Mouse (Mus musculus): ENCODE data around the gene Pbx2.
A peak's percentile ranks its signal among the peaks of the same experiment; 100 is the strongest.
"Not testable (repeated sequence)": the region's sequence is repeated elsewhere in the genome, so short reads cannot be mapped to it uniquely, and the experiment has no call there.

The Pbx2 gene

DNA sequence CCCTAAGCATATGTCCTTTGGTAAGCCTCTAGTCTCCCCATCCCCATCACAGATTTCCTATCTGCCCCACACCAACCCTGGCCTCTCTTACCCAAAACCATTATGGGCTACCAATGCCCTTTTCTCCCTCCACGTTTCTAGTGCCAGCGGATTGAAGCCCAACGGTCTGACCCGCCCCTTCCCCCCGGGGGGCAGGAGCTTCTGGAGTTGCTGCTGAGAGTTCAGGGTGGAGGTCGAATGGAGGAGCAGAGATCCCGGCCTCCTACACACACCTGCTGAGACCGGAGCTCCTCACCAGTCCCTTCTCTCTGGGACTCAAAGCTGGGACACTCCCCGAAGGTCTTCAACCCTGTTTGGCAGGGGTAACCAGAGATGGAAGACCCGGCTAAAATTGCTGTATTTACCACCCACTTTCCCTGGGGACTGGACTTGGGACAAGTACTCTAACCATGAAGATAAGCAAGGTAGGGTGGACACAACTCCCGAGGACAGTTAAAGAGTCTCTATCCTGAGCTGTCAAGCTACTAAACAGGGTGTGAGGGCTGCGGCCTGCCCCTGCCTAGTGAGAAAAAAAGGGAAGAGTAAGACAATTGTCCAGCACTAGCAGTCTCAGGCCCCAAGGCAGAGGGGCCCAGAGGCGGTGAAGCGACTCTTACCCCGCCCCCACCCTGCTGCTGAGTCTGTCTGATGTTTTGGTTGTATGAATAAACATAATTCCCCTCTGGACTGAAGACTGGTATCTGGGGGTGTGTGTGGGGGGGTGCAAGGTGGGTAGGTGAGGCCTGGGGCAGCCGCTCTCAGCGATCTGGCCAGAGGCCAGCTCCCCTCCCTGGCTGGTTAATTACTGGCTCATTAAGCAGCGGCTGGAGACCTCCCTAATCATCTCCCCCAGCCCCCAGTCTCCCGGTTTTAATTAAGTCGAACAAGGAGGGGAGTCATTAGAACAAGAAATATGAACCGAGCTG, at the start of gene Pbx2:
Gene Pbx2 (plus strand): TSS at position 238 of the 965 bp plus-strand sequence.
- peak; percentile 53 for DNase-seq (ENCODE audit: low read depth)

DNA sequence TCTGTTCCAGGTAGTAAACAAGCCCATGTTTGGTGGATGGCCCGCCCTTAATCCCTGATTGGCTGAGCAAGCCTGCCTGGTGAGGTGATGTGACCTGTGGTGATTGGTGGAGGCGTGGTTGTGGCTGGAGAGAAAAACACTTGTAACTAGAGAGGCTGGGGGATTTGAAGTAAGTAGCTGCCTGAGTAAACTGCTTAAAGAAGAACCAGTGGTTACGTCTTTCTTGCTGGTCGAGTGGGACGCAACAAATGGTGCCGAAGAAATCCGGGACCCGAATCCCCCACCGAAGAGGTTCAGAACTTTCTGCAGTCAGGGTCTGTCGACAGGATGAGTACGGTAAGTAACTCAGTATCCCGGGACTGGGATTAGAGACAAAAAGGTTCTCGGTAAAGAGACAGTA, 47.5 kb upstream of the Pbx2 start:
- DNase-seq (ENCODE audit: low read depth) = not testable (repeated sequence)

DNA sequence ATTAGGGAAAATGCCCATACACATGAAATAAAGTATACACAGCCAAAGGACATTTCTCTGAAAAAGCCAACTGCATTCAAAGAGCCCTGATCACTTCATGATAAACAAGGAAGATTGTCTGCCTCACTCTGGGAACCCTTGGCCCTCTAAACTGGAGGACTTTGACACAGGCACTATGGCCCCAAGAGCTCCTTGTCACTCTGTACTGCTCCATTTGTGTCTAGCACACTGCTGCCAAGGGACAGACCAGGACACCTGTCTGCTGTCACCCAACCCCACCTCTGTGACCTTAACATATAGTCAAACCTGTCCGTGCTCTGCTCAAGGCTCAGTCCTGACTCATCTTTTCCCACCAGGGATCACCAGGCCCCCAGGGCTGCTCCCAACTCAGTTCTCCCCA, 44.3 kb upstream of the Pbx2 start:
- DNase-seq (ENCODE audit: low read depth) = no peak

DNA sequence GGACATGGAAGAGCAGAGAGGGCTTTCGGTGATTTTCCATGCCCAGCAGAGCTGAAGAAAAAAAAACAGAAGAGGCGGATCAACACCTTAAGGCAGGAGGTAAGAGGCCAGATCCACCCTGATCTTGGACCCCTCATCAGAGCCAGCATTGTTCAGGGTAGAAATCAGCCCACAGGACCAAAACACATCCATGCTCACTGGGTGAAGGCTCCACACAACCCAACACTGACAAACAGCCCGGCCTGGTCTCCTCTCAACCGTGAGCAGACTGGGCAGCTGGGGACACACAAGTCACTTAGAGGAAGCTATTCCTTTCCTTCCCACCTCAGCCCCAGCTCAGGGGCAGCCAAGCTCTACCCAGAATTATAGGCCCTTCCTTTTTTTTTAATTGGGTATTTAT, 43.5 kb upstream of the Pbx2 start:
- no peak for DNase-seq (ENCODE audit: low read depth)

DNA sequence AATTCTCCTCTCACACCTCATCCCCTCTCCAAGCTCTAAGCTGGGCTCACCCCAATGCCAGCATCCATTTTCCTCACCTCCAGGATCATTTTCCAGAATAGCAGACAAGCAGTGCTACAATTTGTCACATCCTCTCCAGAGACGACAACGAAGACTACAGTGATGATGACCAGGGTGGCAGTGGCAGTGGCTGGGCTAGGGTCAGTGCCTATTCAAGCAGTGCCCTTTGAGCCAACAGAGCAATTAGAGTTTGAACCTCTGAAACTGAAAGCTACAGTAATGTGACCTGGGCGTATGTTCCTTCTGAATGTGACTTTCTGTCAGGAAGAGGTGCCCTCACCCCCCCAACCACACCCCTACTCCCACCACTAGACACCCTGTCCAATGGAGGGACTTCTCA, 41.9 kb upstream of the Pbx2 start:
- no peak for DNase-seq (ENCODE audit: low read depth)

DNA sequence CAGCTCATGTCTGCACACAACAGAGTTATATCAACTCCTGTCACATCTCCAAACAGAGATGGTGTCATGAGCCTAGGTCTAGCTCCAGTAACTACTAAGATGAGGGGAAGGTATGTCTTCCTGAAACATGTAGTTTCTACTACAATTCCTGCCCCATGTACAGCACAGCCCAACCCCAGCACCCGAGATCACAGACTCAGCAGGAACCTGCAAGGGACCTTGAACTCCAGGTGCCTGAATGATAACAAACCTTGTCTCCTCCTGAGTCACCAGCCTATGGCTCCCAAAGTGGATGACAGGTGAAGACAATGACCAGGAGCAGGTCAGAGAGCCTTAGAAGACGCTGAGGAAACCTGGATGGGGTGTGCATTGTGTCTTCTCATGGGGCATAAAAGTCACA, 41.2 kb upstream of the Pbx2 start:
- no peak for DNase-seq (ENCODE audit: low read depth)

DNA sequence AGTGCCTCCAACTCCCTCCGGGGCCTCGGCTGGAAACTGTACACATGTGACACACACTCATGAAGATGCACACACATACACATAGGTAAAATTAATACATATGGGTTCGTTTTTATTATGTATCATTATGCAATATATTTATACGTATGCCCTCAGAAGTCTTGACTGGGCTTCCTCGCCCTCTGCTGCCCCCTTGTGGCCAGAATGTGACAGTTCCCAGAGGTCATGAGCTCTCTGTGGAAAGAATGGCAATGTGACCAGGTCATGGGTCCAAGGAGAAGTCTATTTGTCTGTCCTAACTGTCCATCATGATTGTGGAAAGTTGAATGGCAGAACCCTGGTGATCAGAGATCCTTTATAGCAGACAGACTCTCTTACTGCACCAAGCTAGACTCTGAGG, 35.6 kb upstream of the Pbx2 start:
- DNase-seq (ENCODE audit: low read depth) = peak; percentile 85

DNA sequence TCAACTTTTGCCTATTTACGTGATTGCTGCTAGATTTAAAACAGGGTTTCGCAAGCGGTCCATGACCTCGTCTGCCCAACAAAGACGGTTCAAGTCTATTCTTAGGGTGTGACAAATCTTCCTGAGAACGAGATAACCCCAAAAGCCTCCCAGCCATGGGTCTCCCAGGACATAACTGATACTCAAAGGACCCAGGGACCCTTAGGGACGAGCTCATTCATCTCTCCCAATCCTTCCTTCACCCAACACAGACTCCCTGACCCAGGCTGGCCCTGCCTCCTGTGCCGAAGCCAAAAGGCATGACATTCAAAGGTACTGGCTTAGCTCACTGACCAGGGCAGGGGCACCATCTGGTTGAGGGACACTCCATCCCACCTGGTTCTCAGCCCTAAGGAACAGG, 34.7 kb upstream of the Pbx2 start:
- no peak for DNase-seq (ENCODE audit: low read depth)

DNA sequence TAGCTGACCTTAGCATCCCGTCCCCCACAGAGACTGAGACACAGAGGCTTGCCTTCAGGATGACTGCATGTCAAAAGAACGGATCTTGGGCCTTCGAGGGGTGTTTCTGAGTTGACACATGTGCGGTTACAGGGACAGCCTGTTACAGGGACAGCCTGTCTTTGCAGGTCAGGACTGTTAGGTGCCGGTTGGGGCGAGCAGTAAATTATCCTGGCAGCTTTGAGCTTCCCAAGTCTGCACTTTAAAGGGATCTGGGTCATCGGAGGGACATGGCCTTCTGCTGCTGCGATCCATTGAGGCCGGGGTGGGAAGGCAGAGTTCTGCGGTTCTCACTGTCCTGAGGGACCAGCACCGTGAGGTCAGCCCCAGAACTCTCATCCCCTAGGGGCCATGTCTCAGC, 33.7 kb upstream of the Pbx2 start:
- no peak for DNase-seq (ENCODE audit: low read depth)

DNA sequence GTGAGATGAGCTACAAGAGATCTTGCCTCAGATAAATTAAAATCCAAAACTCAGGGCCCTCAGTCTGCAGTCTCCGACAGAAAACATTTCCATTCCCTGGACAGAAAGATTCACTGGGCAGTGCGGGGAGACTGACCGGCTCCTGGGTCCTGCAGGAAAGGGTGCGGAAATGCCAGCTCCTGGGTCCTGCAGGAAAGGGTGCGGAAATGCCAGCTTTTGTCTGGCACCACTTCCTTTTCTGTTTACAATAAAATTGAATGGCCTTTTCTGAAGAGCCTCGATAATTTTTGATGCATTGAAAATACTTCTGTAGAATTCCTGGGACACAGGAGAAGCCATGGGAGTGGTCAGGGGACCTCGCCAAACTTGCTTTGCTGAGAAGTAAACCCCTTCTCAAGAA, 31.9 kb upstream of the Pbx2 start:
- no peak for DNase-seq (ENCODE audit: low read depth)

DNA sequence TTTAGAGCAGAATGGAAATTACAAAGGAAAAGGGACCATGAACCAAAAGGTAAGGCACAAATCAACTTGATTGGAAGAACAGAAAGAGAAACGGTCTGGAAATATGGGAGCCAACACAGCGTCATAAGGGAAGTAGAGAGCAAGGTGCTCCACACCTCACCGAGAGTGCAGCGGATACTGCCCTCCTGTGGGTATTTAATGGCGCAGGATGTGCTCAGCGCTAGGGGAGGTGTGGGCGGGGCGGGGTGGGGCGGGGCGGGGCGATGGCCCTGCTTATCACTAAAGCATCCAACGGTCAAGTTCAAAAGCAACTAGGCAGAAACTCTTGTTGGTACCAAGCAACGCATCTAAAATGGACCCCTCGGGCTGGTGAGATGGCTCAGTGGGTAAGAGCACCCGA, 31.2 kb upstream of the Pbx2 start:
- DNase-seq (ENCODE audit: low read depth) = peak; percentile 59

DNA sequence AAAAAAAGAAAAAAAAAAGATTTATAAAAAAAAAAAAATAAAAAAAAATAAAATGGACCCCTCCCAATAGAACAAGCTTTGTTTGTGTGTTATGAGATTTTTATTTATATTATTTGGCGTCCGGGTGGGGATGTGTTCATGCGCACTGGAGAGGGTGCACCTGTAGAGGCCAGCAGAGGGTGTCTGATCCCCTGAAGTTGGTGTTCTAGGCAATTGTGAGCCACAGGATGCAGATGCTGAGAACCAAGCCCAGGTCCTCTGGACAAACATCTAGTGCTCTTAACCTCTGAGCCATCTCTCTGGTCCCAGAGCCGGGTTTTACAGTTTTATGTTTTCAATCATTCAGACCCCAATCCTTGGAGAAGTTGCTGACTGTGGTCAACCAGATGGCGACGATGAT, 30.6 kb upstream of the Pbx2 start:
- DNase-seq (ENCODE audit: low read depth) = no peak

DNA sequence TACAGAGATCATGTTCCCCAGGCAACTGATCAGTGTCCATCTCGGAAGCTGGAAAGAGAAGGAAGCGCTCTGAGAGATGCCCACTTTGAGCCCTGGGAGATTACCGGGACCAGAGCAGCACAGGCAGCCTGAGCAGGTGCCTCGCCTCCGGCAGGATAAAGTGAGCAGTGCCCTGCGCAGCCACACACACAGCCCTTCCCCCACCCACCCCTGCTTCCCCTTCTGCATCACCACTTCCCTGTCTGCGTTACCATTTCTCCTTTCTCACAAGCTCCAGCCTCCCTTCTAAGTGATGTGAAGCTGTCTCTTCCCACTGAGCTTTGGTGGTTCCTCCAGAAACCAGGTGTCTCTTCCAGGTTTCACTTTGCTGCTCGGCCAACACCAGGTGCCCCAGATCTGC, 29.9 kb upstream of the Pbx2 start:
- DNase-seq (ENCODE audit: low read depth) = no peak

DNA sequence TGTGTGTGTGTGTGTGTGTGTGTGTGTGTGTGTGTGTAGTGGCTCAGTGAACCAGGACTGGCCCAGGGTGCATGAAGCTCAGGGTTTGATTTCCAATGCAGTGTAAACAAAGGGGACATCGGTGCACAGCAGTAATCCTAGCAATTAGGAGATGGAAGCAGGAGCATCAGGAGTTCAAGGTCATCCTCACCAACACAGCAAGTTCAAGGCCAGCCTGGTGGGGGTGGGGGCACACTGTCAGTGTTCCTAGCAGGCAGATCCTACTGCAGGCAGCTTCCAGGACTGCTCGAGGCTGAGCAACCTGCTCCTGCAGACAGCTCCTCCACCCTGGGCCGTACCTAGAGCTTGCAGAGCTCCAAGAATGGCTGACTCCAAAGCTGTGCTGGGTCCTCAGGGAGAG, 28.5 kb upstream of the Pbx2 start:
- DNase-seq (ENCODE audit: low read depth) = no peak

DNA sequence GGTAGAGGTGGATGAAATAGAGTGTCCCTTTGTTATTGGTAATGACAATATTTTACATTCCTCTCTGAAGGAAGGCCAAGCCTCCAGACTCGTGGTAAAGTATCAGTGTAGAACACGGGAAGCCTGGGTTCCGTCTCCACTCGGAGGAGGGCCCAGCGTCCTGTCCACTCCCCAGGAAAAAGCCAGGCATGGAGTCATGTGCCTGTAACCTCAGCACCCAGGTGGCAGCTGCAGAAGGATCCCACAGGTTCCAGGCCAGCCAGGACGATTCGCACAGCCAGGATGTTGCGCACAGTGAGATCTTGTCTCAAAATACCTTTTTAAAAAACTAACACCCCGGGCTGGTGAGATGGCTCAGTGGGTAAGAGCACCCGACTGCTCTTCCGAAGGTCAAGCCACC, 27.7 kb upstream of the Pbx2 start:
- no peak for DNase-seq (ENCODE audit: low read depth)

DNA sequence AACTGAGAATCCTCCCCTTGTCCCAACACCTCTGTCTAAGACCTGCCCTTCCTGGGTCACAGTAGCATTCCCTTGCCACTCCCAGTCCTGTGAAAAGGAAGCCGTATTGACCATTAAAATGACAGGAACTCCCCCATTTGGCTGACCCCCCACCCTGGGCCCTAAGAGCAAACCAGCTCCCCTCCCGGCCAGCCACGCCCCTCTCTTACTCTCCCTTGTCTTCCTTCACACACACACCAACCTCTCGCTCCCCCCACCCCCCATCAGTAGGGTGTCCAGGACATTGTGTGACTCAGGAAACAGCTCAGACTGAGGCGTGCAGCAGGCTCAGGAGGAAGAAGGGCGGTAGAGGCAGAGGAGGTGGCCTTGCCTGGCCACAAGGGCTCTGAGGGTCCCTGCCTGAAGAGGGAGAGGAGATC, 27.1 kb upstream of the Pbx2 start, which contains the start of gene Notch4:
Gene Notch4 (plus strand): TSS at position 266 of the 419 bp plus-strand sequence.
- no peak for DNase-seq (ENCODE audit: low read depth)

DNA sequence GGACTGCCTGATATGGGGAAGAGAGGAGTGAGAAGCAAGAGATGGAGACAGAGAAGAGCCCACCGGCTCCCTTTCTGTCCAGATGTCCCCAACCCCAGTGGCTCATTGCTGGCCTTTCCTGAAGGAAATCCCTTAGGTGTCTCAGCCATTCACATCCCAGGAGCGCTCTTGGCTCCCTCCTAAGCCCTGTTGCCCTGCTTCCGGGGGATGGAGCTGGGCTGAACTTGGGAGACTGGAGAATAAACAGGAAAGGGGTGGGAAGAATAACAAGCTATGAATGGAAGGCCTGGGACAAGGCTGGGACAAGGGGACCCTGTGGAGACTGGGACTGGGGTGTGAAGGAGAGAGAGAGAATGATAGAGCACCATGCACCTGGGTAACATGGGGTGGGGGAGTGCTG, 26.3 kb upstream of the Pbx2 start:
- no peak for DNase-seq (ENCODE audit: low read depth)

DNA sequence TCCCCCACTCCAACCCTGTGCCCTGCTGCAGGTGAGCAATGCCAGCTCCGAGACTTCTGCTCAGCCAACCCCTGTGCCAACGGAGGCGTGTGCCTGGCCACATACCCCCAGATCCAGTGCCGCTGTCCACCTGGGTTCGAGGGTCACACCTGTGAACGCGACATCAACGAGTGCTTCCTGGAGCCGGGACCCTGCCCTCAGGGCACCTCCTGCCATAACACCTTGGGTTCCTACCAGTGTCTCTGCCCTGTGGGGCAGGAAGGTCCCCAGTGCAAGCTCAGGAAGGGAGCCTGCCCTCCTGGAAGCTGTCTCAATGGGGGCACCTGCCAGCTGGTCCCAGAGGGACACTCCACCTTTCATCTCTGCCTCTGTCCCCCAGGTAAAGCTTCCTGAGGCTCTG, 23.8 kb upstream of the Pbx2 start:
- DNase-seq (ENCODE audit: low read depth) = no peak

DNA sequence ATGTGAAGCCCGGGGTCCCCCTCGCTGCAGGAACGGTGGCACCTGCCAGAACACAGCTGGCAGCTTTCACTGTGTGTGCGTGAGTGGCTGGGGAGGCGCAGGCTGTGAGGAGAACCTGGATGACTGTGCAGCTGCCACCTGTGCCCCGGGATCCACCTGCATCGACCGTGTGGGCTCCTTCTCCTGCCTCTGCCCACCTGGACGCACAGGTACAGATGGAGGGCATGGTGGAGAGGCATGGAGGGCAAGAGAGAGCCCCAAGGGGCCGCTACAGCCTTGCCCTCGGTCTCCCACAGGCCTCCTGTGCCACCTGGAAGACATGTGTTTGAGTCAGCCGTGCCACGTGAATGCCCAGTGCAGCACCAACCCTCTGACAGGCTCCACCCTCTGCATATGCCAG, 22.6 kb upstream of the Pbx2 start:
- DNase-seq (ENCODE audit: low read depth) = no peak

DNA sequence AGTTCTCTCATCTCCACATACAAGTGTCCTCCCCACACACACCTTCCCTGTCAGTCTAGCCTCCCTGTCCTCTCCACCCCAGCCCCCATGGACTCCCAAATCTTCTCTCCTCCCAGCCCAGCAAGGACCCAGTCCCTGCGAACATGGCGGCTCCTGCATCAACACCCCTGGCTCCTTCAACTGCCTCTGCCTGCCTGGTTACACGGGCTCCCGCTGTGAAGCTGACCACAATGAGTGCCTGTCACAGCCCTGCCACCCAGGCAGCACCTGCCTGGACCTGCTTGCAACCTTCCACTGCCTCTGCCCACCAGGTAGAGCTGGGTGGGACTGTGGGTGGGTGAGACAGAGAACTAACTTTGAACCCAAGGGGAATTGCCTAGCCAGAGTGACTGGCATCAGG, 21.1 kb upstream of the Pbx2 start:
- DNase-seq (ENCODE audit: low read depth) = no peak

DNA sequence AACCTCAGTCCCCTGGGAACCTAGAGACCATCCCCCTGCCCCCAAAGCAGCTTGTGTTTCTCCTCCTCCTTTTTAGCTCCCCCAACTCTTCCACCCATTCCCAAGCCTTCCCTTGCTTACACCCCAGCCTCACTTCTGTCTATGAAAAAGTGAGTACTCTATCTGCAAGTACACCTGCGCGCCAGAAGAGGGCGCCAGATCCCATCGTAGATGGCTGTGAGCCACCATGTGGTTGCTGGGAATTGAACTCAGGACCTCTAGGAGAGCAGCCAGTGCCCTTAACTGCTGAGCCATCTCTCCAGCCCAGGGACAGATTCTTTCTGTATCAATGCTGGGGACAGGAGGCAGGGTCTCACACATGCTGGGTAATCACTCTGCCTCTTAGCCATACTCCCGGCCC, 19.2 kb upstream of the Pbx2 start:
- DNase-seq (ENCODE audit: low read depth) = peak; percentile 50

DNA sequence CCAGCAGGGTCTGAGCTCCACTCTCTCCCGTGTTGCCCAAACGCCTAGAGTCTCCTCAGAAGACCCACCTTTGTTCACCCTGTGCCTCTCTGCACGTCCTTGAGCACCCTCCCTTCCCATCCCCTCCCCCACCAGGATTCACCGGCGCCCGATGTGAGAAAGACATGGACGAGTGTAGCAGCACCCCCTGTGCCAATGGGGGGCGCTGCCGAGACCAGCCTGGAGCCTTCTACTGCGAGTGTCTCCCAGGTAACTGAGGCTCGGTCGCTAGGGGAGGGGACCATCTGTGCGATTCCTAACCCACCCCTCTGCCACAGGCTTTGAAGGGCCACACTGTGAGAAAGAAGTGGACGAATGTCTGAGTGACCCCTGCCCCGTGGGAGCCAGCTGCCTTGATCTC, 18.7 kb upstream of the Pbx2 start:
- DNase-seq (ENCODE audit: low read depth) = no peak

DNA sequence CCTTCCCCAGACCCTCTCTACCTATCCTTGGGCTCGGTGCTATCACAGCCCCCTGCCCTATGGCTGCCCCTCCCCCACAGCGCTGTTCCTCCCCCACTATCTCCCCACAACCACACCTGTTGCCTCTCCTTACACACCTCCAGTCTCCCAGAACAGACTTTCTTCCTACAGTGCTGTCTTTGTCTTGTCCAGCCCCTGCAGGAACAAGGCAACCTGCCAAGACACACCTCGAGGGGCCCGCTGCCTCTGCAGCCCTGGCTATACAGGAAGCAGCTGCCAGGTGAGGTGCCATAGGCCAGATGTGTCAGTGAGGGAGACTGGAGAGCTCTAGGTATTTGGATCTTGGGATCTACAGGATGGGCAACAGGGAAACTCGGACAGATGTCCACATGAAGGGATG, 14.5 kb upstream of the Pbx2 start:
- no peak for DNase-seq (ENCODE audit: low read depth)

DNA sequence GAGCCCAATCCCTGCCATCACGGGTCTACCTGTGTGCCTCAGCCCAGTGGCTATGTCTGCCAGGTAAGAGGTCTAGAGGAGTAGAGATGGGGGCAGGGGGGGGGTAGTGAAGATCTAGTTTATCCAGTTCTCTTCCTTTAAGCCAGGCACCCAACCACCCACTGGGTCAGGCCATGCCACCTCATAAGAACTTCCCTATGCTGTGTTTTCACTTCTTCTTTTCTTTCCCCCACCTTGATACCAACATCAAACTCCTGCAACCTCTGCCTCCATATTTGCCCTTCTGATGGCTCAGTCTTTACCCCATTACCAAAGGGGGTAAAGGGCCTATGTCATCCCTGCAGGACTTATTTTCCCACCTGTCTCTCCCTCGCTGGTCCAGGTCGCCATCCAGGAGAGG, 13.0 kb upstream of the Pbx2 start:
- DNase-seq (ENCODE audit: low read depth) = no peak
